Mouse (Mus musculus) large intestine, adult 2 months (tissue): Measurements from ENCODE around the gene Golph3. TPM values are rescaled to one million over a fixed set of nuclear protein-coding genes. Genes with fewer than 3 reads are reported as not detected.
A peak's percentile ranks its signal among the peaks of the same experiment; 100 is the strongest.

Experiments used
- DNase-seq: peaks from one replicate; pipeline ENCODE4 v3.0.0-alpha.2; 2012; ENCODE audit warnings: low read depth, low spot score
- WGBS: fragments of 180-500 bp; shearing (Covaris S2); methylation state at CpG from one replicate; pipeline ENCODE4 v1.1.7; 2018; 5-methylcytosine and 5-hydroxymethylcytosine counted together
- polyA plus RNA-seq: library from polyadenylated mRNA; depleted of rRNA; stranded (reverse); fragments of >200 nt; gene quantifications from 2 replicates; pipeline ENCODE4 v1.2.3, GENCODE M21; 2012; rRNA removed

The Golph3 gene
- polyA plus RNA-seq, result 65.3 and 80.4 TPM in 2 replicates

- DNase-seq, result peak; percentile 51
- under 1% methylated on average over 74 of the region's 74 CpGs for WGBS
These were observed at the start of gene Golph3 for GRCm38 (mm10) chr15:12321091-12321787. Golph3 (plus strand) TSS chr15:12321450.

- 80% methylated on average over 12 of the region's 12 CpGs for WGBS
- no peak for DNase-seq
These were observed 47.8 kb upstream of the Golph3 start for GRCm38 (mm10) chr15:12273325-12274052.

GRCm38 (mm10) chr15:12274053-12274769 lies 47.0 kb upstream of the Golph3 start:
- no peak for DNase-seq
- 55% methylated on average over 4 of the region's 4 CpGs for WGBS

- 83% methylated on average over 4 of the region's 4 CpGs for whole genome bisulfite sequencing
- no peak for DNase-seq
These were observed 46.1 kb upstream of the Golph3 start for GRCm38 (mm10) chr15:12275091-12275623.

GRCm38 (mm10) chr15:12279816-12280215 lies 41.4 kb upstream of the Golph3 start:
- no peak for DNase-seq

GRCm38 (mm10) chr15:12284794-12285534 lies 36.3 kb upstream of the Golph3 start:
- WGBS, result 60% methylated on average over 6 of the region's 6 CpGs
- DNase-seq, result no peak

More at GRCm38 (mm10) chr15:12279816-12280215, 41.4 kb upstream of the Golph3 start:
- WGBS, result 94% methylated on average over 1 of the region's 1 CpGs

GRCm38 (mm10) chr15:12285535-12285809 lies 35.8 kb upstream of the Golph3 start:
- WGBS, result 71% methylated on average over 5 of the region's 5 CpGs

GRCm38 (mm10) chr15:12290330-12290729 lies 30.9 kb upstream of the Golph3 start:
- DNase-seq, result no peak
- WGBS, result 93% methylated on average over 7 of the region's 7 CpGs

More at GRCm38 (mm10) chr15:12285535-12285809, 35.8 kb upstream of the Golph3 start:
- DNase-seq, result no peak

- WGBS, result 75% methylated on average over 2 of the region's 2 CpGs
- no peak for DNase-seq
These were observed 29.5 kb upstream of the Golph3 start for GRCm38 (mm10) chr15:12291757-12292156.

- WGBS, result 69% methylated on average over 2 of the region's 2 CpGs
These were observed 25.0 kb upstream of the Golph3 start for GRCm38 (mm10) chr15:12296228-12296627.

GRCm38 (mm10) chr15:12298231-12298737 lies 23.0 kb upstream of the Golph3 start:
- DNase-seq, result no peak
- 54% methylated on average over 7 of the region's 7 CpGs for WGBS

More at GRCm38 (mm10) chr15:12296228-12296627, 25.0 kb upstream of the Golph3 start:
- no peak for DNase-seq

GRCm38 (mm10) chr15:12301771-12302170 lies 19.5 kb upstream of the Golph3 start:
- 70% methylated on average over 6 of the region's 6 CpGs for WGBS
- DNase-seq, result no peak

GRCm38 (mm10) chr15:12306188-12307071 lies 14.8 kb upstream of the Golph3 start:
- WGBS, result 15% methylated on average over 8 of the region's 8 CpGs
- no peak for DNase-seq

- DNase-seq, result no peak
- 23% methylated on average over 4 of the region's 4 CpGs for WGBS
These were observed 14.1 kb upstream of the Golph3 start for GRCm38 (mm10) chr15:12307114-12307513.

- DNase-seq, result no peak
- 93% methylated on average over 5 of the region's 5 CpGs for WGBS
These were observed 12.7 kb upstream of the Golph3 start for GRCm38 (mm10) chr15:12308539-12308938.

- WGBS, result 84% methylated on average over 4 of the region's 4 CpGs
- no peak for DNase-seq
These were observed 10.6 kb upstream of the Golph3 start for GRCm38 (mm10) chr15:12310676-12311075.

- no peak for DNase-seq
- 87% methylated on average over 7 of the region's 7 CpGs for WGBS
These were observed 9.8 kb upstream of the Golph3 start for GRCm38 (mm10) chr15:12311465-12311864.

GRCm38 (mm10) chr15:12313255-12313654 lies 8.0 kb upstream of the Golph3 start:
- 4% methylated on average over 1 of the region's 1 CpGs for WGBS
- DNase-seq, result no peak
